Mouse (Mus musculus): ENCODE results near the gene Tmem260. TPM values are rescaled to one million over a fixed set of nuclear protein-coding genes. Genes with fewer than 3 reads are reported as not detected.

Tmem260 gene
- 21.5 and 24.3 TPM in 2 replicates for polyA plus RNA-seq (2014; fragmentation: Nextera tagmentation; extraction: Ambion mirVana)

GRCm38 (mm10) chr14:48445984-48446683 lies at the start of gene Tmem260:
TSS of gene Tmem260 (plus strand) at chr14:48446124.
- Histone ChIP-seq H3K36me3 (ENCODE audit: control insufficient read depth, insufficient read depth, low read length) (no peaks in the 10 kb centered on the region), H3K4me3 (ENCODE audit: low read depth, low read length) (peak within 1 kb of the TSS; percentile 94), H3K9ac (ENCODE audit: low read depth, low read length) (peak within 1 kb of the TSS; percentile 97), H3K4me2 (ENCODE audit: low read depth, low read length) (peak within 1 kb of the TSS; percentile 70), H3K27ac (replicated peaks; ENCODE audit: low read depth, low read length) (peak within 1 kb of the TSS; percentile 82), H3K4me1 (ENCODE audit: control insufficient read depth, insufficient read depth, low read length) (peaks cover 6% of the 10 kb centered on the region), H3K9me3 (ENCODE audit: control insufficient read depth, low read length) (no peaks in the 10 kb centered on the region), H3K27me3 (replicated peaks; ENCODE audit: control insufficient read depth, insufficient read depth, low read length) (no peaks in the 10 kb centered on the region)
- under 1% methylated on average over 35 of the region's 69 CpGs for WGBS
- peak; percentile 94 for DNase-seq (ENCODE audit: low spot score)
- ATAC-seq (ENCODE audit: low read depth), result peak; percentile 99

- no peaks in the 10 kb centered on the region for H3K4me1 ChIP-seq (ENCODE audit: control insufficient read depth, insufficient read depth, low read length)
- no peaks in the 10 kb centered on the region for H3K36me3 ChIP-seq (ENCODE audit: control insufficient read depth, insufficient read depth, low read length)
- no peak overlapping the region for H3K4me3 ChIP-seq (ENCODE audit: low read depth, low read length)
- H3K9ac ChIP-seq (ENCODE audit: low read depth, low read length), result no peak overlapping the region
- H3K9me3 ChIP-seq (ENCODE audit: control insufficient read depth, low read length), result no peaks in the 10 kb centered on the region
- H3K4me2 ChIP-seq (ENCODE audit: low read depth, low read length), result no peak overlapping the region
- 84% methylated on average over 13 of the region's 13 CpGs for WGBS
- H3K27ac ChIP-seq (replicated peaks; ENCODE audit: low read depth, low read length), result no peak overlapping the region
- H3K27me3 ChIP-seq (replicated peaks; ENCODE audit: control insufficient read depth, insufficient read depth, low read length), result no peaks in the 10 kb centered on the region
- DNase-seq (ENCODE audit: low spot score), result no peak
- no peak for ATAC-seq (ENCODE audit: low read depth)
Observed at GRCm38 (mm10) chr14:48406086-48406485, 39.8 kb upstream of the Tmem260 start.

- no peak for DNase-seq (ENCODE audit: low spot score)
- 73% methylated on average over 3 of the region's 3 CpGs for whole genome bisulfite sequencing
- no peaks in the 10 kb centered on the region for H3K4me1 ChIP-seq (ENCODE audit: control insufficient read depth, insufficient read depth, low read length)
- no peaks in the 10 kb centered on the region for H3K27me3 ChIP-seq (replicated peaks; ENCODE audit: control insufficient read depth, insufficient read depth, low read length)
- H3K36me3 ChIP-seq (ENCODE audit: control insufficient read depth, insufficient read depth, low read length), result no peaks in the 10 kb centered on the region
- H3K27ac ChIP-seq (replicated peaks; ENCODE audit: low read depth, low read length), result no peak overlapping the region
- H3K4me3 ChIP-seq (ENCODE audit: low read depth, low read length), result no peak overlapping the region
- H3K9me3 ChIP-seq (ENCODE audit: control insufficient read depth, low read length), result no peaks in the 10 kb centered on the region
- H3K9ac ChIP-seq (ENCODE audit: low read depth, low read length), result no peak overlapping the region
- no peak overlapping the region for H3K4me2 ChIP-seq (ENCODE audit: low read depth, low read length)
- no peak for ATAC-seq (ENCODE audit: low read depth)
Observed at GRCm38 (mm10) chr14:48417064-48417463, 28.9 kb upstream of the Tmem260 start.

- ATAC-seq (ENCODE audit: low read depth) (no peak), DNase-seq (ENCODE audit: low spot score) (no peak)
- Histone ChIP-seq H3K4me3 (ENCODE audit: low read depth, low read length) (no peak overlapping the region), H3K27ac (replicated peaks; ENCODE audit: low read depth, low read length) (no peak overlapping the region), H3K9me3 (ENCODE audit: control insufficient read depth, low read length) (no peaks in the 10 kb centered on the region), H3K27me3 (replicated peaks; ENCODE audit: control insufficient read depth, insufficient read depth, low read length) (no peaks in the 10 kb centered on the region), H3K4me1 (ENCODE audit: control insufficient read depth, insufficient read depth, low read length) (no peaks in the 10 kb centered on the region), H3K36me3 (ENCODE audit: control insufficient read depth, insufficient read depth, low read length) (no peaks in the 10 kb centered on the region), H3K9ac (ENCODE audit: low read depth, low read length) (no peak overlapping the region), H3K4me2 (ENCODE audit: low read depth, low read length) (no peak overlapping the region)
- 51% methylated on average over 3 of the region's 3 CpGs for WGBS
Observed at GRCm38 (mm10) chr14:48418264-48418663, 27.7 kb upstream of the Tmem260 start.

GRCm38 (mm10) chr14:48418672-48419071 lies 27.3 kb upstream of the Tmem260 start:
- ATAC-seq (ENCODE audit: low read depth) (no peak), DNase-seq (ENCODE audit: low spot score) (no peak)
- H3K4me3 ChIP-seq (ENCODE audit: low read depth, low read length), result no peak overlapping the region
- H3K4me2 ChIP-seq (ENCODE audit: low read depth, low read length), result no peak overlapping the region
- H3K27ac ChIP-seq (replicated peaks; ENCODE audit: low read depth, low read length), result no peak overlapping the region
- H3K4me1 ChIP-seq (ENCODE audit: control insufficient read depth, insufficient read depth, low read length), result no peaks in the 10 kb centered on the region
- no peaks in the 10 kb centered on the region for H3K9me3 ChIP-seq (ENCODE audit: control insufficient read depth, low read length)
- no peak overlapping the region for H3K9ac ChIP-seq (ENCODE audit: low read depth, low read length)
- H3K36me3 ChIP-seq (ENCODE audit: control insufficient read depth, insufficient read depth, low read length), result no peaks in the 10 kb centered on the region
- no peaks in the 10 kb centered on the region for H3K27me3 ChIP-seq (replicated peaks; ENCODE audit: control insufficient read depth, insufficient read depth, low read length)
- 65% methylated on average over 5 of the region's 5 CpGs for WGBS

- no peak overlapping the region for H3K9ac ChIP-seq (ENCODE audit: low read depth, low read length)
- WGBS, result 20% methylated on average over 6 of the region's 6 CpGs
- no peak overlapping the region for H3K4me3 ChIP-seq (ENCODE audit: low read depth, low read length)
- peak overlapping the region; percentile 43 for H3K4me2 ChIP-seq (ENCODE audit: low read depth, low read length)
- DNase-seq (ENCODE audit: low spot score) (no peak), ATAC-seq (ENCODE audit: low read depth) (no peak)
- H3K27ac ChIP-seq (replicated peaks; ENCODE audit: low read depth, low read length), result no peak overlapping the region
- no peaks in the 10 kb centered on the region for H3K9me3 ChIP-seq (ENCODE audit: control insufficient read depth, low read length)
- no peaks in the 10 kb centered on the region for H3K27me3 ChIP-seq (replicated peaks; ENCODE audit: control insufficient read depth, insufficient read depth, low read length)
- H3K4me1 ChIP-seq (ENCODE audit: control insufficient read depth, insufficient read depth, low read length), result no peaks in the 10 kb centered on the region
- H3K36me3 ChIP-seq (ENCODE audit: control insufficient read depth, insufficient read depth, low read length), result no peaks in the 10 kb centered on the region
Observed at GRCm38 (mm10) chr14:48421476-48421875, 24.4 kb upstream of the Tmem260 start.

- ATAC-seq (ENCODE audit: low read depth), result no peak
- no peaks in the 10 kb centered on the region for H3K4me1 ChIP-seq (ENCODE audit: control insufficient read depth, insufficient read depth, low read length)
- H3K9ac ChIP-seq (ENCODE audit: low read depth, low read length), result no peak overlapping the region
- H3K9me3 ChIP-seq (ENCODE audit: control insufficient read depth, low read length), result no peaks in the 10 kb centered on the region
- no peak overlapping the region; the same call in 1 of the 2 replicates for H3K4me3 ChIP-seq (ENCODE audit: low read depth, low read length)
- peak; percentile 26 for DNase-seq (ENCODE audit: low spot score)
- no peaks in the 10 kb centered on the region for H3K36me3 ChIP-seq (ENCODE audit: control insufficient read depth, insufficient read depth, low read length)
- H3K4me2 ChIP-seq (ENCODE audit: low read depth, low read length), result peak overlapping the region; percentile 43
- WGBS, result 10% methylated on average over 6 of the region's 6 CpGs
- no peak overlapping the region for H3K27ac ChIP-seq (replicated peaks; ENCODE audit: low read depth, low read length)
- H3K27me3 ChIP-seq (replicated peaks; ENCODE audit: control insufficient read depth, insufficient read depth, low read length), result no peaks in the 10 kb centered on the region
Observed at GRCm38 (mm10) chr14:48421996-48422395, 23.9 kb upstream of the Tmem260 start.

GRCm38 (mm10) chr14:48422436-48422835 lies 23.5 kb upstream of the Tmem260 start:
- H3K27me3 ChIP-seq (replicated peaks; ENCODE audit: control insufficient read depth, insufficient read depth, low read length), result no peaks in the 10 kb centered on the region
- no peak overlapping the region for H3K4me2 ChIP-seq (ENCODE audit: low read depth, low read length)
- DNase-seq (ENCODE audit: low spot score) (no peak), ATAC-seq (ENCODE audit: low read depth) (no peak)
- 40% methylated on average over 4 of the region's 4 CpGs for WGBS
- H3K9ac ChIP-seq (ENCODE audit: low read depth, low read length), result no peak overlapping the region
- no peaks in the 10 kb centered on the region for H3K9me3 ChIP-seq (ENCODE audit: control insufficient read depth, low read length)
- H3K36me3 ChIP-seq (ENCODE audit: control insufficient read depth, insufficient read depth, low read length), result no peaks in the 10 kb centered on the region
- H3K4me1 ChIP-seq (ENCODE audit: control insufficient read depth, insufficient read depth, low read length), result no peaks in the 10 kb centered on the region
- H3K4me3 ChIP-seq (ENCODE audit: low read depth, low read length), result no peak overlapping the region
- no peak overlapping the region for H3K27ac ChIP-seq (replicated peaks; ENCODE audit: low read depth, low read length)

- 56% methylated on average over 7 of the region's 7 CpGs for WGBS
- Histone ChIP-seq H3K4me3 (ENCODE audit: low read depth, low read length) (no peak overlapping the region), H3K27me3 (replicated peaks; ENCODE audit: control insufficient read depth, insufficient read depth, low read length) (no peaks in the 10 kb centered on the region), H3K27ac (replicated peaks; ENCODE audit: low read depth, low read length) (no peak overlapping the region), H3K4me1 (ENCODE audit: control insufficient read depth, insufficient read depth, low read length) (no peaks in the 10 kb centered on the region), H3K36me3 (ENCODE audit: control insufficient read depth, insufficient read depth, low read length) (no peaks in the 10 kb centered on the region), H3K4me2 (ENCODE audit: low read depth, low read length) (no peak overlapping the region), H3K9me3 (ENCODE audit: control insufficient read depth, low read length) (no peaks in the 10 kb centered on the region), H3K9ac (ENCODE audit: low read depth, low read length) (no peak overlapping the region)
- DNase-seq (ENCODE audit: low spot score) (no peak), ATAC-seq (ENCODE audit: low read depth) (no peak)
Observed at GRCm38 (mm10) chr14:48422901-48423300, 23.0 kb upstream of the Tmem260 start.
